Mouse (Mus musculus) left cerebral cortex, adult 9 months (tissue): ENCODE data around the gene Tuba1b.

ENCODE experiments used
- DNase-seq, 2 experiments: peaks; one replicate each; pipeline ENCODE4 v3.0.0; 2022; ENCODE audit warnings: low spot score in 2 of 2

Gene Tuba1b

DNA sequence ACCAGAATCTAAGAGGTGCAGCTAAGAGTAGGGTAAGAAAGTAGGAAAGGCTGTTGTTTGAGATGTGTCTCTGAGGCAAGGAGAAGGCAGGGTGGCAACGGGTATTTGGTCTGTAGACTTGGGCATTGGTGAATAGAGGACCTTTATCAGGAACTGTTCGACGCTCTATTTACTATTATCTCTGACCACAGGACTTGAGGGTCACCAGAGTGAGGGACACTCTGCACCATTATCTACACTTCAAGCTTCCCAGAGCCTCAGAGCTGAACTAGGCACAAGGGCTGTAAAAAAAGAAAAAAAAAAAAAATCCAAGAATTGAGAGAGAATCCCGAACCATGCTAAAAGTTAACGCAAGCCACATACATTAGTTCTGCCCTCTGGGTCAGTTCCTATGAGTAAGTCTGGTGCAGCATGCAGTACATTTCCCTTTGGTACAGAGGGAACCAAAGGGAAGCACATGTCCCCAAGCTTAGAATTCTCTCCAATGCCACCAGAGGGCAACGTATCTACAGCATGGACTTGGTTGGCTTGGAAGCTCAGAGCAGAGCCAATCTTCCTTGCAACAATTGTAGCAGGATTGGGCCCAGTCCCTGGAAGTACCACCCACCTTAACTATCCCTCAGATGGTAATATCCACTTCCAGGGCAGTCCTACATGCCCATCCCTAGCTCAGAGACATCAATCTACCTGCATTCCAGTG is 42.3 kb downstream of the Tuba1b start:
- DNase-seq, result peak in 1 of 2 experiments; percentile 75

DNA sequence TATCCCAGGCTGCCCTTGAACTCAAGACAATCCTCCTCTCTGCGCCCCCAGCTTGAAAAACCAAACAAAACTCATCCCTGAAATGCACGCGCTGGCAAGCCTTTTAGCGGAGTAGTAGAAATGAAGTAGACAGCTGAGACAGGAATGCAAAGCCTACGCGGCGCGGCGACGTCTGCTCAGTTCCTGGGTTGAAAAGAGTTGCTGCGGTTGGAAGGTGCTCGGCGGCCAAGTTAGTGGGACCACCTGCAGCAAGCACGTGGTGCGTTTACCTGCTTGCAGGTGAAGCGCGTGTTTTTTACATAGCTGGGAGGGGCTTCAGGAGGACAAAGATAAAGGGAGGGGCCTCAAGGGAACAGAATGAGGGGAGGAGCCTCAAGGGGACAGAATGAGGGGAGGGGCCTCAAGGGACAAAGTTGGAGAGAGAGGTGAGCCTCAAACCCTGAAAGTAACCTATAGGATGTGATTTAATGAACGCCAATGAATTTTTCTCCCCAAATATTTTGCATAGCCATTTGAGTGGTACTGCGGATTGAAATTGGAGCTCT is 43.1 kb downstream of the Tuba1b start:
- DNase-seq, result no peak

DNA sequence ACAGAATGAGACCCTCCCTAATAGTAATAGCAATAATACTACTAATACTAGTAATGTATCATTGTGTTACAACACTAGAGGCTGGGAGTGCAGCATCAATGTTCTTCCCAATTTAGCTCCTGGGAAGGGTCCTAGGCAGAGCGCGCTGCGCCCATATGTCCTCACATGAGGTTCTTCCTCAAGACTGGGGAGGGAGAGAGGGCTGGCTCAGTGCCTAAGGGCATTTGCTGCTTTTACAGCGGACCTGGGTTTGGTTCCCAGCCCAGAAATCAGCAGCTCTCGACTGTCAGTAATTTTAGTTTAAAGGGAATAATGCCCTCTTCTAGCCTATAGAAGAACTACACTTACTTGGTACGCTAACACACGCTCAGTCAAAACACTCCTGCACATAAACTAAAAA is 46.8 kb downstream of the Tuba1b start:
- DNase-seq, result no peak

DNA sequence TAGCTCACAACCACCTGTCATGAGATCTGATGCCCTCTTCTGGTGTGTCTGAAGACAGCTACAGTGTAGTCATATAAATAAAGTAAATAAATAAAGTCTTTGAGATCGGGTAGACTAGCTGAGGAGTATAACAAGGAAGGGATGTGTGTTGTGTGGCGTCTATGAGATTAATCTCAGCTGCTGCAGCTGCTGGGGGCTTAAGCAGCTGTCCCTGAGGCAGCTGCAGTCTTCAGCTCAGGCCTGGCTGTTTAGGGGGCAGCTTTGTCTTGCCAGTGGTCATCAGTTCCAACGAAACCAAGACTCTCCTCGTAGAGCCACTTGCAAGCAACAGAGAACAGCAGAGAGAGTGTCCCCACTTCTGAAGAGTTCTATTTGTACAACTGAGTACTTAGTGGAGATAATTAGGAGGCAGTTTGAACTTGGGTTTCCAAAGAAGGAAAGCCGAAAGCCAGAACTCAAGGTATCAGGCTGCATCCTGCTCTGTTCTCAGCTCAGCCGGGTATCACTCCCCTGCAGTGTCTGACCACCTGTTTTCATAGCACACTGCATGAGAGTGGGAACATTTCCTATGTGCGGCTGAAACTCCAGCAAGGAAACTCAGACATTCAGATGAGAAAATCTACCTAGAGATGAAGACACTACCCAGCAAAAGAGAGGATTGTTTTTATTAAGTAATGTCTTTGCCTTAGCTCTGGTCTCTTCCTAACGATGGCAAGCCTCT is 47.5 kb downstream of the Tuba1b start:
- no peak for DNase-seq

DNA sequence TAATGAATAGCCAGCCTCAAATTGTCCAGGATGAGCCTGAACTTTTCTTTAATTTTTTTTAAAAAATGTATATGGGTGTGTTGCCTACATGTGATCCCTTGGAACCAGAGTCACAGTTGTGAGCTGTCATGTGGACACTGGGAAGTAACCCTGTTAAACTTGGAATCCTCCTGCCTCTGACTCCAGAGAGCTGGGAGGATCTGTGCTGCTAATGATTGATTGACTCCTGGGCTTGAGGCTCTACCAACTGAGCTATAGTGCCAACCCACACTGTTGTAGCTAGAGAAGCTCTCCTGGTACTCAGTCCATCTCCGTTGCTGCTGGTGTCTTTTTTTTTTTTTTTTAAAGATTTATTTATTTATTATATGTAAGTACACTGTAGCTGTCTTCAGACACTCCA is 50.3 kb downstream of the Tuba1b start:
- no peak for DNase-seq

DNA sequence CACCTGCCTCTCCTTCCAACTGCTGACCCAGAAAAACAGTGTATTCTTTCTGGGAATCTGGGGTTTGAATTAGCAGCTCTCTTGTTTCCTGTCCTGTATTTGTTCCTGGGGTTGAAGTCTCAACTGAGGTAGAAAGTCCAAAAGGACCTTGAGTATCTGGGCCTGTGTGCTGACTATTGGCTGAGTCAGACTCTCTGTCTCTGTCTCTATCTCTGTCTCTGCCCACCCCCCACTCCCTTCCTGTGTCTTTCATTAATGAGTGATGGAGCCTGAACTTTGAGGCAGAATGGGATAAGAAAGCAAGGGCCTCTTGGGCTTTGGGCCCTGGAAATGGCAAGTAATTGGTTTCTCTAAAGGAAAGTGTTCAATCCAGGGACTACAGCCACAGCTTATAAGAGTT is 50.7 kb downstream of the Tuba1b start:
- no peak for DNase-seq

DNA sequence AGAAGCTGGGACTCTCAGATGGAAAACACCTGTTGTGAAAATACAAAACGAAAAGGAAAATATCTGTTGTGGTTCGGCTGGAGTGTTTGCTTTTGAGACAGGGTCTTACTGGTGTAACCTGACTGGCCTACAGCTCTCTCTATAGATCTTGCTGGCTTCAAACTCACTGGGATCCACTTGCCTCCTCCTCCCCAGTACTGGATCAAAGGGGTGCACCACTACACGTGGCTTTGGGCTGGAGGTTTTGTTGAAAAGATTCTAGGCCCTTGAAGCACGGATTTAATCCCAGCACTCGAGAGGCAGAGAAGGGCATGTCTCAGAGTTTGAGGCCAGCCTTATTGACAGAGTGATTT is 52.7 kb downstream of the Tuba1b start:
- no peak for DNase-seq
